9 mouse cellular contexts compared by ENCODE assay signal in the genomic region with DNA sequence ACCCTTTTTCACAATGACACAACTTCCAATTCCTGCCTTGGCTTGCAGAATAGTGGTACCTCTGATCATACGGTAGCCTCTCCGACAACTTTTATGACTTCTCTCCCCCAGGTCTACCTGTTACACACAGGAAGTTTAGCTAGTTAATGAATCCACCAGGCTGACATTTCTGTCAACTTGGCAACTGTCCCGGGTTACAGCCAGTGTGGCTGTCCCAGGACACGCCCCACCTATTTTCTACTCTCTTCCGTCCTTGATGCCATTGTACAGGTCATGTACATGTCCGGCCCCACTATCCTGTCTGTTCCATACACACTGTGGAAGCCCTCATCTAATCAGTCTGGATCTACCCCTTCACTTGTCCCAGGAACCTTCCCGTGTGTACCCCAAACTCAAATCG. TPM values are rescaled to one million over a fixed set of nuclear protein-coding genes. Genes with fewer than 3 reads are reported as not detected.
A peak's percentile ranks its signal among the peaks of the same experiment; 100 is the strongest.
DNase-seq lines count a peak whose midpoint lies in the region.
"Had no signal": no experiment of that assay in that cellular context is flagged by ENCODE, and none has a peak within 500 bp of the region (broad histone marks: within the 10 kb centered on the region; RNA-seq: fewer than 3 reads in every experiment).

No protein-coding gene starts in this region.

- peak; percentile 58 to 86 for DNase-seq in adrenal gland, adult (ENCODE audit: inconsistent age in 2 of 2, low spot score in 1 of 2)
- DNase-seq in adrenal gland, postnatal 4 days (ENCODE audit: low spot score in 2 of 2), result no peak
- peak; percentile 30 to 49 for DNase-seq in urinary bladder, postnatal 36 days (ENCODE audit: low spot score in 2 of 2)
- no peak for DNase-seq in urinary bladder, postnatal 4 days (ENCODE audit: low spot score in 2 of 2)
- DNase-seq in kidney, postnatal 10 days, result peak; percentile 85
- no peak for DNase-seq in testis, postnatal 14 days (ENCODE audit: low spot score)
- DNase-seq in natural killer cell, adult 2 months (ENCODE audit: low spot score in 2 of 2), result no peak
- DNase-seq in left cerebral cortex, adult 9 months (ENCODE audit: low spot score in 2 of 2), result no peak
- DNase-seq: thymus, postnatal 14 days had no signal

RNA-seq across cellular contexts. Expression of gene Dido1, which starts 5.2 kb away (rescaled TPM):
- total RNA-seq in adrenal gland, postnatal 4 days (2021), result 10 to 100 TPM; 60.8 to 63.3 TPM

RNA-seq across cellular contexts. Expression of gene Gid8, which starts 5.3 kb away (rescaled TPM):
- 10 to 100 TPM; 72.6 to 78.2 TPM for total RNA-seq in adrenal gland, postnatal 4 days (2021)

RNA-seq across cellular contexts. Expression of gene Slc17a9, which starts 20.5 kb away (rescaled TPM):
- 1 to 10 TPM; 2.9 to 3.2 TPM for total RNA-seq in adrenal gland, postnatal 4 days (2021)

Comparison
In these comparisons a context has a peak if more than half of its experiments do, and no peak if none do; other contexts are left out.
1. DNase-seq: peak in adrenal gland, adult (2 of 2), urinary bladder, postnatal 36 days (2 of 2) and kidney, postnatal 10 days (single experiment); none in adrenal gland, postnatal 4 days (0 of 2), urinary bladder, postnatal 4 days (0 of 2), testis, postnatal 14 days (single experiment), natural killer cell, adult 2 months (0 of 2) and left cerebral cortex, adult 9 months (0 of 2).